Comparison of ENCODE assay signal across 8 mouse cellular contexts in genomic region chr1:40380111-40380510, GRCm38 (mm10). TPM values are rescaled to one million over a fixed set of nuclear protein-coding genes. Genes with fewer than 3 reads are reported as not detected.
DNase-seq lines count a peak whose midpoint lies in the region; ATAC-seq and TF ChIP-seq lines count a peak whose summit lies in the region.

No protein-coding gene starts in this region.

- no peaks in the 10 kb centered on the region for H3K36me3 ChIP-seq in liver, adult 2 months (ENCODE audit: control insufficient read depth, insufficient read depth, low read length)
- no peaks in the 10 kb centered on the region for H3K36me3 ChIP-seq in liver, embryonic 12.5 days

- no peak for TF ChIP-seq POLR2A in liver, adult 2 months (IDR thresholded peaks at IDR 0.05; ENCODE audit: extremely low read depth, insufficient read depth, low read length)

- H3K9me3 ChIP-seq in liver, embryonic 12.5 days (replicated peaks): no peaks in the 10 kb centered on the region

- no peak overlapping the region for H3K9ac ChIP-seq in liver, adult 2 months (ENCODE audit: low read depth, low read length)
- no peak overlapping the region for H3K9ac ChIP-seq in liver, embryonic 12.5 days

- no peaks in the 10 kb centered on the region for H3K79me2 ChIP-seq in liver, adult 2 months (ENCODE audit: control insufficient read depth, insufficient read depth, low read length)

- WGBS in liver, adult 2 months: 47% methylated on average over 6 of the region's 6 CpGs
- 46% methylated on average over 6 of the region's 6 CpGs for WGBS in liver, embryonic 12.5 days (ENCODE audit: insufficient replicate concordance)

- no peak overlapping the region for H3K27ac ChIP-seq in liver, adult 2 months (replicated peaks; ENCODE audit: insufficient read depth, low read depth, low read length)
- no peak overlapping the region for H3K27ac ChIP-seq in liver, embryonic 12.5 days

- TF ChIP-seq CTCF in liver, adult 2 months (IDR thresholded peaks at IDR 0.05; ENCODE audit: low read depth, low read length): peak; percentile 34

- H3K4me3 ChIP-seq in liver, adult 2 months (ENCODE audit: insufficient read depth, low read depth, low read length): no peak overlapping the region
- no peak overlapping the region for H3K4me3 ChIP-seq in liver, embryonic 12.5 days

- H3K4me1 ChIP-seq in liver, adult 2 months (ENCODE audit: control insufficient read depth, insufficient read depth, low read length): no peaks in the 10 kb centered on the region
- no peaks in the 10 kb centered on the region for H3K4me1 ChIP-seq in liver, embryonic 12.5 days

- no peak for ATAC-seq in liver, embryonic 12.5 days
- no peak for ATAC-seq in erythroid progenitor cell, adult 5-6 weeks (replicated peaks; ENCODE audit: low FRiP score, poor library complexity, severe bottlenecking)

- H3K27me3 ChIP-seq in liver, adult 2 months (ENCODE audit: control insufficient read depth, insufficient read depth, low read length): no peaks in the 10 kb centered on the region
- H3K27me3 ChIP-seq in liver, embryonic 12.5 days (replicated peaks): no peaks in the 10 kb centered on the region

- peak; percentile 43 for DNase-seq in liver, adult 2 months (ENCODE audit: extremely low read depth, low read depth, low spot score)
- DNase-seq in R1 (ENCODE audit: low read depth, low spot score): peak; percentile 69
- DNase-seq in embryo, embryonic 11 days: peak; percentile 73
- peak; percentile 70 for DNase-seq in kidney, postnatal 14 days
- DNase-seq in lung, adult 18-20 months: peak; percentile 64 to 69
- DNase-seq in right cerebral cortex, postnatal 36 days (ENCODE audit: low spot score in 2 of 2): peak; percentile 44 to 49

- H3K4me2 ChIP-seq in liver, embryonic 12.5 days: no peak overlapping the region

RNA-seq across cellular contexts. Expression of gene Il1rl1, which starts 49.3 kb away (rescaled TPM):
- under 0.01 and 0.07 TPM in 2 replicates for total RNA-seq in liver, adult 2 months (2014; rRNA removed)
- polyA plus RNA-seq in liver, adult 2 months (2012; rRNA removed): not detected in 2 replicates
- 2.5 and 2.7 TPM in 2 replicates for polyA plus RNA-seq in liver, embryonic 12.5 days (2016; fragmentation: Nextera tagmentation; extraction: Ambion mirVana)
- total RNA-seq in erythroid progenitor cell, adult 5-6 weeks (2015; ENCODE audit: low replicate concordance): 34.2 and 38.6 TPM in 2 replicates
- total RNA-seq in erythroid progenitor cell, adult 5-6 weeks (2017; ENCODE audit: low replicate concordance): 40.8 and 42.7 TPM in 2 replicates

RNA-seq across cellular contexts. Expression of gene Il1rl2, which starts 55.7 kb away (rescaled TPM):
- 0.37 and 0.40 TPM in 2 replicates for total RNA-seq in liver, adult 2 months (2014; rRNA removed)
- 0.05 and 0.06 TPM in 2 replicates for polyA plus RNA-seq in liver, adult 2 months (2012; rRNA removed)
- 1.8 and 2.2 TPM in 2 replicates for polyA plus RNA-seq in liver, embryonic 12.5 days (2016; fragmentation: Nextera tagmentation; extraction: Ambion mirVana)
- 2.5 and 3.4 TPM in 2 replicates for total RNA-seq in erythroid progenitor cell, adult 5-6 weeks (2015; ENCODE audit: low replicate concordance)
- total RNA-seq in erythroid progenitor cell, adult 5-6 weeks (2017; ENCODE audit: low replicate concordance): 2.8 TPM in 1 of 2 replicates, not detected in the other

Comparison
In these comparisons a context has a peak if more than half of its experiments do, and no peak if none do; other contexts are left out.
1. RNA of gene Il1rl1, which starts 49.3 kb away (total RNA-seq): 34.2 to 42.7 TPM in erythroid progenitor cell, adult 5-6 weeks; under 0.01 to 0.07 TPM in liver, adult 2 months; every median in the first group is over 10 times any median in the second.
2. Peak in every context shown above with its lines, with median percentiles within 50 percentile points of each other: DNase-seq.